Mouse (Mus musculus) heart, embryonic 15.5 days (tissue): ENCODE measurements around the gene Fyb. TPM values are rescaled to one million over a fixed set of nuclear protein-coding genes. Genes with fewer than 3 reads are reported as not detected.

Experiments used
- ATAC-seq: fragments of 200-750 bp; cut with Nextera tagmentation; replicated peaks from 2 replicates; pipeline ENCODE4 v1.8.0; 2017; ENCODE audit warnings: low read depth, moderate TSS enrichment; ENCODE audit not compliant: insufficient number of reproducible peaks, insufficient read depth, low FRiP score
- H3K27ac ChIP-seq: fragments of 300-500 bp; sonication (generic); 2 replicates; pipeline ENCODE4 v1.5.1; 2015; ENCODE audit warnings: mild to moderate bottlenecking, inconsistent platforms
- H3K27me3 ChIP-seq: fragments of 300-500 bp; sonication (generic); 2 replicates; pipeline ENCODE4 v1.6.1; 2015; ENCODE audit warnings: inconsistent platforms
- H3K36me3 ChIP-seq: fragments of 300-500 bp; sonication (generic); 2 replicates; pipeline ENCODE4 v1.6.1; 2015; ENCODE audit warnings: mild to moderate bottlenecking, inconsistent platforms
- H3K4me1 ChIP-seq: fragments of 300-500 bp; sonication (generic); replicated peaks from 2 replicates; pipeline ENCODE4 v1.6.1; 2015; ENCODE audit warnings: inconsistent platforms
- H3K4me2 ChIP-seq: fragments of 300-500 bp; sonication (generic); 2 replicates; pipeline ENCODE4 v1.6.1; 2015; ENCODE audit warnings: inconsistent platforms, mild to moderate bottlenecking, moderate library complexity
- H3K4me3 ChIP-seq: fragments of 300-500 bp; sonication (generic); 2 replicates; pipeline ENCODE4 v1.5.1; 2015; ENCODE audit warnings: mild to moderate bottlenecking, inconsistent platforms
- H3K9ac ChIP-seq: fragments of 300-500 bp; sonication (generic); 2 replicates; pipeline ENCODE4 v1.6.1; 2015; ENCODE audit warnings: mild to moderate bottlenecking, inconsistent platforms
- H3K9me3 ChIP-seq: fragments of 300-500 bp; sonication (generic); replicated peaks from 2 replicates; pipeline ENCODE4 v1.6.1; 2016; ENCODE audit warnings: inconsistent platforms
- WGBS: fragments of 180-500 bp; shearing (Covaris S2); methylation state at CpG from one replicate; pipeline ENCODE4 v1.1.7; 2015; ENCODE audit warnings: mixed read lengths; 5-methylcytosine and 5-hydroxymethylcytosine counted together
- polyA plus RNA-seq: library from polyadenylated mRNA; unstranded; fragments of >200 nt; fragmentation: Nextera tagmentation; extraction: Ambion mirVana; gene quantifications from 2 replicates; pipeline ENCODE4 v1.2.1, GENCODE M21; 2015

Fyb gene
- polyA plus RNA-seq, 1 experiment from 2014 or later = 5.3 TPM

DNA sequence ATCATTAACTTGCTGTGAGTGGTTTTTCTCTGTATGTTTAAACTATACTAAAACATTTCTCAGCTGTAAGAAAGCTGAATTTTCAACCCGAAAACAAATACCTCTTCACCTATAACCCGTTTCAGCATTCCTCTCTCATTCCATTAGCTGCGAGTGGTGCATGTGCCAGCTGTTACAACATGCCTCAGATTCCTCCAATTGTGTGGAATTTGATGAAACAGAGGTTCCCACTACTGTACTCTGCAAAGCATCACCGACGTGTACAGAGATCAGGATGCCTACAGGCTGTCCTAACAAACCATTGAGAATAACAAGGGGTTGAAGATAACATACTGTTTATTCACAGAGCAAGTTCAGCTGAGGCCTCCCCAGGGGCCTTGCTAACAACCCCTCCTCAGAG, 143.4 kb downstream of the Fyb start:
- ATAC-seq = no peak
- no peak overlapping the region for H3K27ac ChIP-seq
- no peaks in the 10 kb centered on the region for H3K4me1 ChIP-seq
- H3K9me3 ChIP-seq = no peaks in the 10 kb centered on the region
- H3K9ac ChIP-seq = no peak overlapping the region
- no peak overlapping the region for H3K4me3 ChIP-seq
- H3K27me3 ChIP-seq = no peaks in the 10 kb centered on the region
- H3K36me3 ChIP-seq = no peaks in the 10 kb centered on the region
- H3K4me2 ChIP-seq = no peak overlapping the region
- 22% methylated on average over 5 of the region's 5 CpGs for WGBS

GRCm38 (mm10) chr15:6668793-6669437, 146.3 kb downstream of the Fyb start:
- WGBS = 25% methylated on average over 14 of the region's 14 CpGs
- H3K9ac ChIP-seq = no peak overlapping the region
- no peak for ATAC-seq
- H3K4me2 ChIP-seq = no peak overlapping the region
- no peak overlapping the region for H3K27ac ChIP-seq
- H3K4me1 ChIP-seq = no peaks in the 10 kb centered on the region
- no peaks in the 10 kb centered on the region for H3K27me3 ChIP-seq
- no peak overlapping the region for H3K4me3 ChIP-seq
- no peaks in the 10 kb centered on the region for H3K36me3 ChIP-seq
- no peaks in the 10 kb centered on the region for H3K9me3 ChIP-seq

GRCm38 (mm10) chr15:6678479-6678878, 155.8 kb downstream of the Fyb start:
- Histone ChIP-seq H3K36me3 (no peaks in the 10 kb centered on the region), H3K4me2 (no peak overlapping the region), H3K9me3 (no peaks in the 10 kb centered on the region), H3K27ac (no peak overlapping the region), H3K4me3 (no peak overlapping the region), H3K4me1 (no peaks in the 10 kb centered on the region), H3K9ac (no peak overlapping the region), H3K27me3 (no peaks in the 10 kb centered on the region)
- no peak for ATAC-seq
- WGBS = 84% methylated on average over 2 of the region's 2 CpGs

GRCm38 (mm10) chr15:6702164-6702563, 179.5 kb downstream of the Fyb start:
- Histone ChIP-seq H3K9ac (no peak overlapping the region), H3K27ac (no peak overlapping the region), H3K4me3 (no peak overlapping the region), H3K9me3 (no peaks in the 10 kb centered on the region), H3K4me2 (no peak overlapping the region), H3K27me3 (no peaks in the 10 kb centered on the region), H3K4me1 (no peaks in the 10 kb centered on the region), H3K36me3 (no peaks in the 10 kb centered on the region)
- ATAC-seq = no peak
- WGBS = 61% methylated on average over 2 of the region's 2 CpGs

DNA sequence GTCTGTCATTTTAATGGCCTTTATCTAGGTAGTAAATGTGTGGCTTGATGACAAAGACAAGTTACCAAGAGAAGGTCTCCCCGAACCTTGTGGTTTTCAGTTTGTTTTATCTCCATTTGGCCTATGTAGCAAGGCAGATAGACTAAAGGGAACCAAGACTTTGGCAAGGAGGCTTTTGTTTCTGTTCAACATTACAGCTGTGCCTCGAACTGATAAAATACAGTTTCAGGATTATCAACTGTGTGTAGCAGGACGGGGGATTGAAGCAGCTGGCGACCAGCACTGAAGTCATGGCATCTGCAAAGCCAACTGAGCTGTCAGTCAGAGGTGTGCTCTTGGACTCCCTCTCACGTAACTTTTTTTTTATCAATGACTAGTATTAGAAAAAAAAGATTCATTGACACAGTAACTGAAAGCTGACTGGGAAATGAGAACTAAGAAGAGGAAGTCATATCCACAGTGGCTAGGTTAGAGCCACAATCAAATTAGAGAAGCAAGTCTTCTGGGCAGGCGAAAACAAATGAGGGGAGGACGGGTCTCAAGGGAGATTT, 182.8 kb downstream of the Fyb start:
- H3K27ac ChIP-seq = no peak overlapping the region
- peaks cover 3% of the 10 kb centered on the region; the same call in 1 of the 2 replicates for H3K4me1 ChIP-seq
- H3K9me3 ChIP-seq = no peaks in the 10 kb centered on the region
- H3K4me2 ChIP-seq = no peak overlapping the region
- no peaks in the 10 kb centered on the region for H3K36me3 ChIP-seq
- WGBS = 34% methylated on average over 7 of the region's 7 CpGs
- H3K4me3 ChIP-seq = no peak overlapping the region
- H3K27me3 ChIP-seq = no peaks in the 10 kb centered on the region
- ATAC-seq = no peak
- no peak overlapping the region for H3K9ac ChIP-seq

DNA sequence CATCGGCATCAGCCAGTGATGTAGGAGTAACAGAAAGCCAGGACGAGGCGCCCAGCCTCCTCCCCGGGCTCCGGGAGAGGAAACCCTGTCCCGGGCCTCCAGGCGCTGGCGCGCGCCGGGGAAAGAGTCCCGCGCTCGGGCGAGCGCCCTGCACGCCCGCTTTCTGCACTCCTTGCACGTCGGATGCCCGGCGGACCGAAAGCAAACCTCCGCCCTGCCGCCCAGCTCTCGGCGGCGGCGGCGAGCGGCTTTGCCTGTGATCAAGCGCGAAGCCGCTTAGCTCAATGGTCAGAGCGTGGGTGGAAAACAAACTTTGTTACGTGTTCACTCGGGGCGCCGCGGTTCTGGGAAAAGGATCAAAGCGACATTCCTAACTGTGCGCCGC, 184.9 kb downstream of the Fyb start:
- 0% methylated on average over 43 of the region's 43 CpGs for whole genome bisulfite sequencing
- H3K4me1 ChIP-seq = peaks cover 7% of the 10 kb centered on the region
- H3K4me2 ChIP-seq = peak overlapping the region; percentile 88
- H3K4me3 ChIP-seq = peak overlapping the region; percentile 94
- peak; percentile 44 for ATAC-seq
- H3K36me3 ChIP-seq = no peaks in the 10 kb centered on the region
- no peaks in the 10 kb centered on the region for H3K27me3 ChIP-seq
- H3K27ac ChIP-seq = peak overlapping the region; percentile 91
- no peaks in the 10 kb centered on the region for H3K9me3 ChIP-seq
- H3K9ac ChIP-seq = peak overlapping the region; percentile 92

DNA sequence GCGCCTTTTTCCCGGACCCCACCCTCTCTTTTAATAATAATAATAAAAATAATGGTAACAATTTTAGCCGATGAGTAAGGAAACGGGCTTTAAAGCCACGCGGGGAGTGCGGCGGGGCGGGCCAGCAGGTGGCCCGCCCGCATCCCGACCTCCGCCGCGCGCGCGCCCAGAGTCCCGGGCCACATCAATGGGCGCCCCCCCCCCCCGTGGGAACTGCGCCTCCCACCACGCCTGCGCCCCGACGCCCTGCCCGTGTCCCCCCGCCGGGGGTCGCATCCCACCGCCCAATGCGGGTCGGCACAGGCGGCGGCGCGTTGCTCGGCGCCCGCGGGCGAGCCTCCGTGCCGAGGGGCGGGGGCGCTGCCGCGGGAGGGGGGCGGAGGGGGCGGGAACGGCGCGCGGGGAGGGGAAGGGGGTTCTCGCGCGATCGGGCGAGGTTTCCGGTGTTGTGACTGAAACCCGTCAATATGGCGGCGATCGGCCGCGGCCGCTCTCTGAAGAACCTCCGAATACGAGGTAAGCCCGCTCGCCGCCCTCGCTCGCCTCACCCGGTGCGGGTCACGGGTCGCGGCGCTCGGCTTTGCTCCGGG, 185.4 kb downstream of the Fyb start, which contains the start of gene Rictor:
Gene Rictor (plus strand): TSS at position 444 of the 590 bp plus-strand sequence.
- Histone ChIP-seq H3K27me3 (no peaks in the 10 kb centered on the region), H3K9ac (peak within 1 kb of the TSS; percentile 92), H3K4me2 (peak within 1 kb of the TSS; percentile 88), H3K4me3 (peak within 1 kb of the TSS; percentile 94), H3K27ac (peak within 1 kb of the TSS; percentile 91), H3K36me3 (no peaks in the 10 kb centered on the region), H3K9me3 (no peaks in the 10 kb centered on the region), H3K4me1 (peaks cover 12% of the 10 kb centered on the region)
- peak; percentile 85 for ATAC-seq
- WGBS = under 1% methylated on average over 68 of the region's 82 CpGs

- Histone ChIP-seq H3K9ac (peak overlapping the region; percentile 92), H3K4me1 (peaks cover 20% of the 10 kb centered on the region), H3K27me3 (no peaks in the 10 kb centered on the region), H3K27ac (peak overlapping the region; percentile 91), H3K4me2 (peak overlapping the region; percentile 88), H3K4me3 (peak overlapping the region; percentile 94), H3K36me3 (no peaks in the 10 kb centered on the region), H3K9me3 (no peaks in the 10 kb centered on the region)
- ATAC-seq = peak; percentile 69
- WGBS = under 1% methylated on average over 89 of the region's 89 CpGs
Measured at GRCm38 (mm10) chr15:6708526-6709441, 186.1 kb downstream of the Fyb start.

DNA sequence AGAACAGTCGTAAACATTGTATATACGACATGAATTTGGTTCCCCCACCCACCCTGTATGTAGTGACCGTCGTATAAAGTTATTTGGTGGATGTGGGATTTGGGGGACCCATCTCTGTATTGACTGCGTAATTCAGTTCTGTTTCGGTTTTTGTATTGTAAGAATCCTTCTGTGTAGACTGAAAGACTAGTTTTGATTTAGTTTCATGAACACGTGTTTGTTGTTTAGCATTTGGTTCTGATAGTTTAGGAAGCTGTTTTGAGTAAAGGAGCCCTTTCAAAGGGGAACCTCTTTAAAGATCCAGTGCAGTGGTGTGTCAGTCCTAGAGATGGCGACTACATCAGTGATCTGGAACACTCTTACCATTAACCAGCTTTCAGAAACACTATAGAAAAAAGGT, 187.0 kb downstream of the Fyb start:
- Histone ChIP-seq H3K27ac (no peak overlapping the region), H3K9ac (peak overlapping the region; percentile 92; the same call in 1 of the 2 replicates), H3K27me3 (no peaks in the 10 kb centered on the region), H3K4me1 (peaks cover 24% of the 10 kb centered on the region), H3K9me3 (no peaks in the 10 kb centered on the region), H3K36me3 (no peaks in the 10 kb centered on the region), H3K4me3 (peak overlapping the region; percentile 94), H3K4me2 (peak overlapping the region; percentile 88)
- WGBS = 21% methylated on average over 8 of the region's 8 CpGs
- ATAC-seq = no peak

- Histone ChIP-seq H3K4me2 (peak overlapping the region; percentile 88), H3K4me1 (peaks cover 31% of the 10 kb centered on the region)
Measured at GRCm38 (mm10) chr15:6710341-6710740, 187.7 kb downstream of the Fyb start.

GRCm38 (mm10) chr15:6711226-6711625, 188.6 kb downstream of the Fyb start:
- Histone ChIP-seq H3K4me2 (no peak overlapping the region), H3K27me3 (no peaks in the 10 kb centered on the region), H3K4me3 (no peak overlapping the region), H3K9me3 (no peaks in the 10 kb centered on the region), H3K9ac (no peak overlapping the region), H3K4me1 (peaks cover 31% of the 10 kb centered on the region), H3K27ac (no peak overlapping the region), H3K36me3 (no peaks in the 10 kb centered on the region)
- 69% methylated on average over 7 of the region's 7 CpGs for WGBS
- ATAC-seq = no peak

More at GRCm38 (mm10) chr15:6710341-6710740, 187.7 kb downstream of the Fyb start:
- Histone ChIP-seq H3K4me3 (no peak overlapping the region), H3K9ac (no peak overlapping the region), H3K27me3 (no peaks in the 10 kb centered on the region), H3K9me3 (no peaks in the 10 kb centered on the region), H3K36me3 (no peaks in the 10 kb centered on the region), H3K27ac (no peak overlapping the region)
- 67% methylated on average over 7 of the region's 7 CpGs for WGBS
- ATAC-seq = no peak
